Mouse (Mus musculus) liver, postnatal 0 days (tissue): Measurements from ENCODE around the gene Chrna1. TPM values are rescaled to one million over a fixed set of nuclear protein-coding genes. Genes with fewer than 3 reads are reported as not detected.

Experiments used
- ATAC-seq: fragments of 200-750 bp; cut with Nextera tagmentation; 2 replicates; pipeline ENCODE4 v1.8.0; 2017; ENCODE audit warnings: mild to moderate bottlenecking, moderate library complexity
- DNase-seq: peaks from one replicate; pipeline ENCODE4 v3.0.0-alpha.2; 2016
- H3K27ac ChIP-seq: fragments of 300-500 bp; sonication (generic); 2 replicates; pipeline ENCODE4 v1.5.1; 2014; ENCODE audit warnings: antibody characterized with exemption, moderate library complexity, mild to moderate bottlenecking, low read depth
- H3K27me3 ChIP-seq: fragments of 300-500 bp; sonication (generic); 2 replicates; pipeline ENCODE4 v1.6.1; 2014; ENCODE audit warnings: low read length, control low read depth, mixed read lengths; ENCODE audit not compliant: insufficient read depth
- H3K36me3 ChIP-seq: fragments of 300-500 bp; sonication (generic); replicated peaks from 2 replicates; pipeline ENCODE4 v1.6.1; 2014; ENCODE audit warnings: mild to moderate bottlenecking, control low read depth, low read length, moderate library complexity, mixed read lengths; ENCODE audit not compliant: insufficient read depth
- H3K4me1 ChIP-seq: fragments of 300-500 bp; sonication (generic); 2 replicates; pipeline ENCODE4 v1.6.1; 2014; ENCODE audit warnings: antibody characterized with exemption, mild to moderate bottlenecking, control low read depth; ENCODE audit not compliant: insufficient read depth
- H3K4me2 ChIP-seq: fragments of 300-500 bp; sonication (generic); 2 replicates; pipeline ENCODE4 v1.6.1; 2014; ENCODE audit warnings: low read depth, mild to moderate bottlenecking, low read length, moderate library complexity, mixed read lengths
- H3K4me3 ChIP-seq: fragments of 300-500 bp; sonication (generic); 2 replicates; pipeline ENCODE4 v1.5.1; 2014; ENCODE audit warnings: low read depth, low read length
- H3K9ac ChIP-seq: fragments of 300-500 bp; sonication (generic); replicated peaks from 2 replicates; pipeline ENCODE4 v1.6.1; 2014; ENCODE audit warnings: mild to moderate bottlenecking, moderate library complexity
- H3K9me3 ChIP-seq: fragments of 300-500 bp; sonication (generic); 2 replicates; pipeline ENCODE4 v1.6.1; 2016; ENCODE audit warnings: mild to moderate bottlenecking, control low read depth, low read length, mixed read lengths
- CTCF ChIP-seq: sonication (generic); IDR thresholded peaks from 2 replicates; pipeline ENCODE4 v1.5.1; 2016; ENCODE audit warnings: antibody characterized with exemption, low read depth
- EP300 ChIP-seq: IDR thresholded peaks from 2 replicates; pipeline ENCODE4 v1.6.1; 2016; ENCODE audit warnings: antibody characterized with exemption, low read depth, mild to moderate bottlenecking
- WGBS: fragments of 180-500 bp; shearing (Covaris S2); extraction: QIAGEN DNeasy Blood & Tissue Kit; methylation state at CpG from one replicate; pipeline ENCODE4 v1.1.7; 2014; ENCODE audit not compliant: insufficient replicate concordance; 5-methylcytosine and 5-hydroxymethylcytosine counted together
- polyA plus RNA-seq: library from polyadenylated mRNA; unstranded; fragments of >200 nt; fragmentation: Nextera tagmentation; extraction: Ambion mirVana; gene quantifications from 2 replicates; pipeline ENCODE4 v1.2.1, GENCODE M21; 2015

The Chrna1 gene
- polyA plus RNA-seq, 1 experiment from 2014 or later, result 0.06 TPM

DNA sequence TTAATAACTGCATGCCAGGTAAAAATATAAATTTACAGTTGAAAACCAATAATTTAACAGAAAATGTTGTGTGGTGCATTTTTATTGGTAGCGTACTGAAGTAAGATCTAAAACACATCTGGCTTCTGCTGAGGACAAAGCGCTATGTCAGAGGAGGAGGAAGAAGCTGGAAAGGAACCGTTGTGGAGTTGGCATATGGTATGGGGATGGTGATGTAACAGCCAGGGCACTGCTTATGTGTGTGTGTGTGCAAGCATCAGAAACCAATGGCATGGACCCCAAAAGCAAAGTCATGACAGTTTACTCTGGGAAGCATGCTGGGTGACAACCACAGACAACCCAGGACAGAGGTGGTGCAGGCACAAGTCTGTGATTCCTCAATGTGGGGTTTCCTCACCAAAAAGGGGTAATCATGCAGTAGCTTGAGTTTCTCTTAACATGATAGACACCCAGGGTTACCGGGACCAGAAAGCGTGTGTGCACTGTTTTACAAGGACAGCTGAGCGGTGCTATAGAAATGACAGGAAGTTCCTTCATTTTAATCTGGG lies 32.3 kb upstream of the Chrna1 start:
- no peak overlapping the region for H3K9ac ChIP-seq
- H3K4me2 ChIP-seq, result no peak overlapping the region
- H3K27ac ChIP-seq, result no peak overlapping the region
- TF ChIP-seq EP300, result no peak
- no peak for TF ChIP-seq CTCF
- DNase-seq, result no peak
- no peak for ATAC-seq
- no peak overlapping the region for H3K4me3 ChIP-seq
- 76% methylated on average over 6 of the region's 6 CpGs for WGBS
- H3K9me3 ChIP-seq, result no peaks in the 10 kb centered on the region
- H3K36me3 ChIP-seq, result no peaks in the 10 kb centered on the region
- H3K27me3 ChIP-seq, result no peaks in the 10 kb centered on the region
- no peaks in the 10 kb centered on the region for H3K4me1 ChIP-seq

DNA sequence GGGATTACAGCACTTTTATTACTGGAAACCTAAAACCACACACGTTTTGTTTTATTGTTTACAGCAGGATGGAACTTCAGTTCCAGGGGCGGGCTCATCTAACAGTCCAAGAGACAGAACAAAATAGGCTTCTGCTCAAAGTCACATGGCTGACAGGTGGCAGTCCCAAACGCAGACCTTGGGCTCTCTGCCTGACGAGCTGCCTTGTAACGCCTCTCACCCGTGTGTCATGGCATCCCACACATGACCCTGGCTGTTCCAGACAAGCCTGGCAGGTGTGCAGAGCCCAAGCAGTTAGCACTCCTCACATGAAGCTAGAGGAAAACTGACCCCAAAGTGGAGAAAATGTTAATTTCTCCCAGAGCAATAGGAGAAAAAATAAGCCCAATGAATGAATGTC lies 31.7 kb upstream of the Chrna1 start:
- 73% methylated on average over 6 of the region's 6 CpGs for WGBS

DNA sequence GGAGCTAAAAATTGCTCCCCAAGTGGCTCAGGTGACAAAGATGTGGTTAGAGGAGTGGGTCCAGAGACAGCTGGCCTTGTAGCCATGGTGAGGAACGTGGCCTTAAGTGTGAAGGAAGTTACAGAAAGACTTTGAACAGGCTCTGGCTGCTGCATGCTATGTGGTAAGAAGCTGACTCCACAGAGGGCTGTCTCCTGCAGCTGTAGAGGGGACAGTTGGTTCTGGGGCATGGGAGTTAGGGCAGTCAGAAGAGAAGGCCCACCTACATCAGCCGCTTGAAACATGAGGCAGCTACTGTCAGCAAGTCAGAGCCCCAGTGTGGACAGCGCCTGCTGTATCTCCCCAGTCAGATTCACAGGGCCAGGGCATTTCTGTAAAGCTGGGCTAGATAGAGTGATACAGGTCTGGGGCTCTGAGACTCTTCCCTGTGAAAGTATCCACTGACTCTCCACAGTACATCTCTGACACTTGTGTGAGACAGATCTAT lies 29.6 kb upstream of the Chrna1 start:
- TF ChIP-seq CTCF (no peak), EP300 (no peak)
- no peaks in the 10 kb centered on the region for H3K27me3 ChIP-seq
- H3K4me3 ChIP-seq, result no peak overlapping the region
- ATAC-seq (no peak), DNase-seq (no peak)
- H3K9ac ChIP-seq, result no peak overlapping the region
- no peaks in the 10 kb centered on the region for H3K4me1 ChIP-seq
- WGBS, result 68% methylated on average over 3 of the region's 3 CpGs
- no peaks in the 10 kb centered on the region for H3K36me3 ChIP-seq
- no peaks in the 10 kb centered on the region for H3K9me3 ChIP-seq
- no peak overlapping the region for H3K27ac ChIP-seq
- H3K4me2 ChIP-seq, result no peak overlapping the region

More for the DNA sequence above, 31.7 kb upstream of the Chrna1 start:
- no peak for DNase-seq
- TF ChIP-seq CTCF (no peak), EP300 (no peak)
- Histone ChIP-seq H3K27ac (no peak overlapping the region), H3K36me3 (no peaks in the 10 kb centered on the region), H3K4me2 (no peak overlapping the region), H3K9ac (no peak overlapping the region), H3K9me3 (no peaks in the 10 kb centered on the region), H3K27me3 (no peaks in the 10 kb centered on the region), H3K4me3 (no peak overlapping the region), H3K4me1 (no peaks in the 10 kb centered on the region)
- ATAC-seq, result no peak

DNA sequence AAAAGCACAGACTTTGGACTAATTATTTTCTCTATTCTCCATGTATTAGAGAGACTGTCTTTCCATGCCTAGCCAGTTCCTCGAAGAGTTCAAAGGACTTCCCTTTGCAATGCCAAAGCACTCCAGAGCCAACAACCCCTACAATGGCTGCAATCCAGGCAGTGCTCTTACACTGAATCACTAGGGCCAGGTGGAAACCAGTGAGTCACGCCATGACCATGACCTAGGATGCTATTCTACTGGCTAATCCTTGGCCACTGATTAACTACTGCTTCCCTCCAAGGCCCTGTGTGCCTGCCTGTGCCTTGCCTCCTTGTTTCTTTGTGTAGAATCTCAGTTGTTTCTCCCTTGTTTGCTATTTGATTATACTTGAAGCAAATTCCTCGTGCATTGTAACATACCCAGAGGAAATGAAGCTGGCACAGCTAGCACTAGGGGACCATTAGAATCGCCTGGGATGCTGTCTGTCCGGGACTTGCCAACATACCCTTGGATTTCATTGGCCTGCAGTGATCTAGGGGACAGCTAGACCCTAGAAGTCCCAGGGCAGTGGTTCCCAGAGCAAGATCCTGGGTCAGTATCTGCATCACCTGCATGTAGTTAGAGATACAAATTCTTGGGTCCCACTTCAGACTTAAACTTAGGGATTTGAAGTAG lies 29.1 kb upstream of the Chrna1 start:
- no peaks in the 10 kb centered on the region for H3K27me3 ChIP-seq
- H3K9me3 ChIP-seq, result no peaks in the 10 kb centered on the region
- H3K4me1 ChIP-seq, result no peaks in the 10 kb centered on the region
- no peaks in the 10 kb centered on the region for H3K36me3 ChIP-seq
- H3K27ac ChIP-seq, result no peak overlapping the region
- DNase-seq (no peak), ATAC-seq (peak; percentile 49; the same call in 1 of the 2 replicates)
- no peak overlapping the region for H3K9ac ChIP-seq
- 55% methylated on average over 5 of the region's 5 CpGs for WGBS
- TF ChIP-seq EP300 (no peak), CTCF (no peak)
- no peak overlapping the region for H3K4me3 ChIP-seq
- H3K4me2 ChIP-seq, result no peak overlapping the region

DNA sequence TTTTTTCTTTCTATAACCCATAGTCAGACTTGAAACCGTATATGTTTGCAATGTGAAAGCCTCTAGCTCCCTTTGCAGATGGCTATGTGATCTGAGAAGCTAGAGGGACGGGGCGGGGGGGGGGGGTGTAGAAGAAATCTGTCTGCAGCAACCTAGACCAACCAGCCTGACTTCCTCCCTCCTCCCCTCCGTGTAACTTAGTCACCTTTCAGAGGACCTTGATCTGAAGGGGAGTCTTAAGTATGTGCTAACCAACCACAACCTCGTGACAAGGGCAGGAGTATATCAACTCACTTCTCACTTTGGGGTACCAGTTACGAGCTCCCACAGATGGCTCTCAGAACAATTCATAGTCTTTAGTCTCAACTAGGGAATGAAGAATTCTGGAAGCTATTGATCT lies 28.3 kb upstream of the Chrna1 start:
- H3K4me1 ChIP-seq, result no peaks in the 10 kb centered on the region
- H3K4me3 ChIP-seq, result no peak overlapping the region
- H3K27ac ChIP-seq, result no peak overlapping the region
- DNase-seq (no peak), ATAC-seq (no peak)
- no peaks in the 10 kb centered on the region for H3K36me3 ChIP-seq
- H3K4me2 ChIP-seq, result no peak overlapping the region
- H3K9me3 ChIP-seq, result no peaks in the 10 kb centered on the region
- TF ChIP-seq CTCF, result no peak
- TF ChIP-seq EP300, result no peak
- H3K9ac ChIP-seq, result no peak overlapping the region
- 66% methylated on average over 6 of the region's 6 CpGs for WGBS
- H3K27me3 ChIP-seq, result no peaks in the 10 kb centered on the region

DNA sequence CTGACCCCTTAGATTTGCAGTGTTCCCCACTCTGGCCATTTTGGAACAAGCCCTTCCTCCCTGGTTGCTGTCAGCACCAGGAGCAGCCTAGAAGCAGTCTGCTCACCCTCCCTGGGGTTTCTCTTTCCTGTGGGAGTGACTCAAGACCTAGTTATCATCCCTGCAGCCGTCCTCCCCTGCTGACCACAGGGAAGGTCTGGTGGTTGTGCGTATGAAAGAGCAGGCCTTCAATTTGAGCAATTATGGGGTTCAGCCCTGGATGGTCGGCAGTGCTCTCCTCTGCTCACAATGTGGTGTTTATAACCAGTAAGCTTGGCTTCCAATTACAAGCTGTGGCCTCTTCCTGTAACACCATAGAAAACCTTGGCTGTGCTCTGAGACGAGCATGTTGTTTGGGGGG lies 27.5 kb upstream of the Chrna1 start:
- ATAC-seq, result no peak
- no peak for DNase-seq
- Histone ChIP-seq H3K9ac (no peak overlapping the region), H3K4me1 (no peaks in the 10 kb centered on the region), H3K36me3 (no peaks in the 10 kb centered on the region), H3K9me3 (no peaks in the 10 kb centered on the region), H3K4me2 (no peak overlapping the region), H3K4me3 (no peak overlapping the region), H3K27ac (no peak overlapping the region), H3K27me3 (no peaks in the 10 kb centered on the region)
- no peak for TF ChIP-seq EP300
- TF ChIP-seq CTCF, result no peak
- 48% methylated on average over 4 of the region's 4 CpGs for WGBS
